Mouse (Mus musculus) left cerebral cortex, adult 2 months (tissue): ENCODE data around the gene Bag6. TPM values are rescaled to one million over a fixed set of nuclear protein-coding genes. Genes with fewer than 3 reads are reported as not detected.

ENCODE experiments used
- DNase-seq, 2 experiments: peaks; one replicate each; pipeline ENCODE4 v3.0.0; 2021 to 2022; ENCODE audit warnings: low spot score in 2 of 2, mixed read lengths in 1 of 2; ENCODE audit errors: extremely low spot score in 1 of 2
- H3K27ac ChIP-seq: fragments of 200-600 bp; 2 replicates; pipeline ENCODE4 v1.8.1; 2022
- H3K4me3 ChIP-seq: fragments of 200-600 bp; 2 replicates; pipeline ENCODE4 v1.8.1; 2022
- CTCF ChIP-seq: fragments of 200-600 bp; IDR thresholded peaks from 2 replicates; pipeline ENCODE4 v1.8.1; 2022; ENCODE audit warnings: antibody characterized with exemption, mild to moderate bottlenecking, moderate library complexity
- intact Hi-C: fragments of 180-260 bp; cut with DNase I; formaldehyde crosslinking; loops from one replicate; pipeline ENCODE4 v1.15.1; 2025
- total RNA-seq, 2 experiments: library from RNA; stranded (reverse); gene quantifications; 2 replicates each; pipeline ENCODE4 v1.2.3; 2021

Bag6 gene
- total RNA-seq, 2 experiments from 2014 or later, result 304 to 307 TPM

- DNase-seq, result no peak
- Histone ChIP-seq H3K4me3 (no peak overlapping the region), H3K27ac (no peak overlapping the region)
- intact Hi-C loops, result no loop called here
- no peak for TF ChIP-seq CTCF
These were observed 19.6 kb downstream of the Bag6 start for GRCm38 (mm10) chr17:35154616-35155015.

- H3K27ac ChIP-seq, result no peak overlapping the region
- TF ChIP-seq CTCF, result no peak
- no peak for DNase-seq
- no peak overlapping the region for H3K4me3 ChIP-seq
- intact Hi-C loops, result no loop called here
These were observed 20.5 kb downstream of the Bag6 start for GRCm38 (mm10) chr17:35155451-35155850.

GRCm38 (mm10) chr17:35156461-35157200, 21.7 kb downstream of the Bag6 start:
- H3K27ac ChIP-seq, result no peak overlapping the region
- no peak for TF ChIP-seq CTCF
- no peak for DNase-seq
- intact Hi-C loops, result no loop called here
- no peak overlapping the region for H3K4me3 ChIP-seq

- no peak for DNase-seq
- no peak for TF ChIP-seq CTCF
- H3K27ac ChIP-seq, result no peak overlapping the region
- intact Hi-C loops, result no loop called here
- no peak overlapping the region for H3K4me3 ChIP-seq
These were observed 22.3 kb downstream of the Bag6 start for GRCm38 (mm10) chr17:35157254-35157653.

- Histone ChIP-seq H3K27ac (no peak overlapping the region), H3K4me3 (no peak overlapping the region)
- intact Hi-C loops, result no loop called here
- DNase-seq, result no peak
- no peak for TF ChIP-seq CTCF
These were observed 22.7 kb downstream of the Bag6 start for GRCm38 (mm10) chr17:35157661-35158175.

- no peak for TF ChIP-seq CTCF
- intact Hi-C loops, result no loop called here
- no peak for DNase-seq
- no peak overlapping the region for H3K27ac ChIP-seq
- H3K4me3 ChIP-seq, result no peak overlapping the region
These were observed 24.0 kb downstream of the Bag6 start for GRCm38 (mm10) chr17:35158850-35159593.

GRCm38 (mm10) chr17:35159638-35160037, 24.7 kb downstream of the Bag6 start:
- Histone ChIP-seq H3K27ac (no peak overlapping the region), H3K4me3 (no peak overlapping the region)
- no peak for DNase-seq
- no peak for TF ChIP-seq CTCF
- intact Hi-C loops, result no loop called here

- no peak for TF ChIP-seq CTCF
- intact Hi-C loops, result no loop called here
- no peak for DNase-seq
- no peak overlapping the region for H3K27ac ChIP-seq
- H3K4me3 ChIP-seq, result no peak overlapping the region
These were observed 26.4 kb downstream of the Bag6 start for GRCm38 (mm10) chr17:35161421-35161820.

GRCm38 (mm10) chr17:35162121-35162520, 27.1 kb downstream of the Bag6 start:
- TF ChIP-seq CTCF, result no peak
- intact Hi-C loops, result no loop called here
- DNase-seq, result no peak
- Histone ChIP-seq H3K27ac (no peak overlapping the region), H3K4me3 (peak overlapping the region; percentile 87; the same call in 1 of the 2 replicates)

- TF ChIP-seq CTCF, result no peak
- Histone ChIP-seq H3K27ac (no peak overlapping the region), H3K4me3 (peak overlapping the region; percentile 87)
- intact Hi-C loops, result no loop called here
- DNase-seq, result no peak
These were observed 27.8 kb downstream of the Bag6 start for GRCm38 (mm10) chr17:35162730-35163129.

GRCm38 (mm10) chr17:35163326-35164081, 28.5 kb downstream of the Bag6 start:
- Histone ChIP-seq H3K27ac (peak overlapping the region; percentile 96), H3K4me3 (peak overlapping the region; percentile 87)
- TF ChIP-seq CTCF, result no peak
- intact Hi-C loops, result loop anchor here (1.0 kb wide), 1 partner anchor 28 kb away; the partner anchor contains the start of gene Bag6
- DNase-seq, result no peak

GRCm38 (mm10) chr17:35164218-35164567, 29.2 kb downstream of the Bag6 start:
- DNase-seq, result no peak
- intact Hi-C loops, result loop anchor here (1.0 kb wide), 1 partner anchor 29 kb away; the partner anchor contains the start of gene Bag6
- TF ChIP-seq CTCF, result no peak
- Histone ChIP-seq H3K4me3 (peak overlapping the region; percentile 87), H3K27ac (peak overlapping the region; percentile 96)
